Mouse (Mus musculus) right cerebral cortex, postnatal 25 days (tissue): ENCODE measurements around the gene Eif2b4.

Experiments
- DNase-seq: peaks from one replicate; pipeline ENCODE4 v3.0.0; 2022

Gene Eif2b4

DNA sequence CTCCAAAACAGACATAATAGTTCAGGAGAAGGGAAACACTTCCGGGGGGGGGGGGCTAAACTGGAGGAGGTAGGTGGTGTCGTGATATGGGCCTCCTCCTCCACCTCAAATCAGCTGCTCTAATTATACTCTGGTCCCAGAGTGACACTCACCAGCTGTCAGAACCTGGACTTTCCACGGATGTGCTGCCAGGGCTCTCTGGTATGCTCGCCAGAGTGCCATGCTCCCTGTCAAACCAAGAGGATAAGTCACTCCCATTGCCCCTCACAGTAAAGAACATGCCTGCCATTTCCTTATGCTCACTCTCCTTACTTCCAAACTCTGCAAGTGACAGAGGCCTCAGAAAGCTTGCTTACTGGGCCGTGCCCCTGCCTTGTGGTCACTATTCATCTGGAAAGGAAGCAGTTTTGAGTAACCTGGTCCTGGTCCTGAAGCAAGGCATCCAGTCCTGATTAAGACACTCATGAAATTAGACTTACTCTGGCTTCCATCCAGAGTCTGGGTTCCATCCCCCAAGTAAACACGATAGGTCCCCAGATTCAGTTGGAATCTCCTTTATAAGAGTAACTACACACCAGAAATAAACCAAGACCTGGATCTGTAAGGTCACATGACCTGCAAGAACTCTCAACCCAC is 39.6 kb downstream of the Eif2b4 start:
- DNase-seq: no peak

DNA sequence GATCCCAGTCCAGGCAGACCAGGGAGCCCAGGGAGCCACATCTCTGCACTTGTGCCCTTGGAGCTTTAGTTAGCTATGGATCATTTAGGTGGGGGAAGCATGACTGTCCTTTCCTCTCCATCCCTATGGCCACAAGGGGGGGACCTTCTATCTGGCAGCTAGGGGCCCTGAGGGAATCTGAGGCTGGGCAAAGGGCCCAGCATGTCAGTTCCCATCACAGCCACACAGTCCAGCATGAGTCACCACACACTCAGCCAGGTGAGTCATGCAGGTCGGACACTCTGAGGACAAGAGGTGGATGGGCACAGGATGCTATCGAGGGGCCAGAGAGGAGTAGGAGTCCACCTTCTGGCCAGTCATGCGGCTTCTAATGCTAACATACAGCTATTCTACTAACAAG is 41.5 kb downstream of the Eif2b4 start:
- no peak for DNase-seq

DNA sequence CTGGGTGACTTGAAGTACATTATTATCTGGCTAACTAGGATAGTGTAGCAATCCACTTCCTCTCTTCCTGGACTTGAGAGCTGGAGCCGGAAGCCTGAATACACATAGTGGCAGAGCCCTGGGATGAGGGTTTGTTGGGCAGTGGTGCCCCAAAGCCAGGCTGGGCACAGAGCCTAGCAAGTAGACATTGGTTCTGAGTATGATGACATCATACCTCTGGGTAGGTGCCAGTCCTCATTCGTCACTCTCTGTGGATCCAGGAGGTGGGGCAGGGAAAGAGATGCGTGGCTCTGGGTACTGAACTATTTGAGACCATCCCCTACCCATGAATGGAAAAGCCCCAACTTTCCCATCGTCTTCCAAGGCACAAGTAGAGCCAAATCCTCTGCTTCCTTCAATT is 43.4 kb downstream of the Eif2b4 start:
- DNase-seq: no peak

DNA sequence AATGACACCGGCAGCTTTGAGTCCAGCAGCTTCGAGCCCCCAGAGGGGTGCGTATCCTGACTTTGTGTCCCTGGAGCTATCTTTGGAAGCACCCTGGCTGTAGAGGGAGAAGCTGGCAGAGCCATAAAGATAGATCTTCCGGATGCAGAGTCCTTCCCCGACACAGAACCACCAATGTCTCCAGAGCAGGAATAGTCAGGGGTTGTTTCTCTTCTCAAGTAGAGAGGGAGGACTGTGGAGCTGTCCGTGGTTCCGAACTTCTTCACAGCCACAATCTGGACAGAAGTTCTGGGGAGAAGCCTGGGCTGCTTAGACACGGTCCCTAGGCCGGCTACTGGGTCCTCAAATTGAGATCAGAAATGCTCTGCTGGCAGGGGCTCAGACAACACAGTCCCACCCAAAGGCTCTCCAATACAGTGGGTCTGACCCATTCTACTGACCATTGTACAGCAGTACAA is 54.2 kb downstream of the Eif2b4 start:
- no peak for DNase-seq

DNA sequence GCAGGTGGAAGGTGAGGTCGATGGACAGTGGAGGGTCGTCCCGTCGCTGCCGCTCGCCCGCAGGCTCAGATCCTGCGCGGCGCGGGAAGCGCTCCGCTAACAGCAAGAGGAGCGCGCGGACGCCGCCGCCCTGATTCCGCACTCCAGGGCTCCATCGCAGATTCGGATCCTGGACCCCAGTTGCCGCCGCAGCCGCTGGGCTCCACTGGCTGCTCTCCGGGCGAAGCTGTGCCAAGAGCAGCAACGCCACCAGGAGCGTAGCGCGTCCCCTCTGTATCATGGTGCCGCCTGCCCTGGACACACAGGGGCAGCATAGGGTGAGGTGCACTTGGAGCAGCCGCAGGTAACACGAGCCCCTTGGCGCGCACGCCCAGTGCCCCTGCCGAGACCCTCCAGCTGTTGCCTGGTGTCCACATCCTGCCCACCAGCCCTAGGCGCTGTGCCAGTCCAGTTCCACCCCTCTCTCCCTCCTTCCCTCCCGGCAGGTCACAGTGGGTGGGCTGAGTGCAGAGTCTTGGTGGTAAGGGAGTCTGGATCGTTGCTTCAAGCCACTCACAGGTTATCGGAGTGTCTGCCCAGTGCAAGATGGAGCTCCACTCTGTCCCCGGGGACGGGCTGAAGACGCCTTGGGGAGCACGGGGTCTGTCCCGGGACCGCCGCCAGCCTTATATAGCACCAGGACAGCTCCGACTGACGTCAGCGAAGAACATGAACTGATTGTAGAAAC is 54.8 kb downstream of the Eif2b4 start, which contains the start of gene Ucn:
TSS of gene Ucn (minus strand) at position 589 of the 727 bp plus-strand sequence.
- DNase-seq: no peak

DNA sequence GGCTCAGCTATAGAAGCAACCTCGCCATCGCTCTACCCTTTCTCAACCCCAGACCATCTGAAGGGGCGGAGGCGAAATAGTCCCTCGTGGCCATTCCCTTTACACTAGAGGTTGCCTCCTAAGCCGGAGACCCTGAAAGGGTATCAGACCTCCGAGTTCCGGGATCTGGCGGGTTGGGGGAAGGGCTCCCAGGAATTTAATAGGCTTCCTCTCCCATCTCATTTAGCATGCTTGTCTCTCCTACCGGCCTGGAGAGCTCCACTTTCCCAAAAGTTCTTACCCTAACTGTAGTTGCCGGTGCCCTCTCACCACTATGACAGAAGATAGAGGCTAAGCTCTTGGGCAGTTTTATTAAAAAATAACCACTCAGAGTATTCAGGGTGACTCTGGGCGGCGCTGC is 55.6 kb downstream of the Eif2b4 start:
- no peak for DNase-seq
